Mouse (Mus musculus): ENCODE results near the gene P2rx4. TPM values are rescaled to one million over a fixed set of nuclear protein-coding genes. Genes with fewer than 3 reads are reported as not detected.

P2rx4 gene
- polyA plus RNA-seq, 1 experiment from 2014 or later, result 31.3 TPM

DNA sequence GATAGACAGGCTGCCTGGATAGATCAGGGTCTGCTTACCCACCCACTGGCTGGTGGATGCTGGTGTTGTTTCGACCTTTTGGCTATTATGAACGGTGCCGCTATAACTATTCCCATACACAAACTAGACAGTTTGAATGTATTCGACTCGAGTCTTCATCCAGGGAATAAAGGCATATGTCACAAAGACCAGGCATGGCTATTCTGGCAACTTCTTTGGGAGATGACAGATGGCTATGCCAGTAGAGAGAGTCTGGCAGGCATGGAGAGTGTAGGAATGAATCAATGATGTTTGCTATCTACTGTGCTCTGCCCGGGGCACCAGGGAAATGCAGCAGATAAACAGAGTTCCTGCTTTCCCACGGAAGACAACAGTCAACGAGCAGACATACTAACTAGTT is 27.5 kb upstream of the P2rx4 start:
- 49% methylated on average over 8 of the region's 8 CpGs for WGBS (ENCODE audit: insufficient replicate concordance)
- ATAC-seq (ENCODE audit: low read depth), result no peak
- no peak overlapping the region for H3K9ac ChIP-seq (ENCODE audit: low read depth, low read length)
- H3K9me3 ChIP-seq (replicated peaks; ENCODE audit: control insufficient read depth, low read length), result no peaks in the 10 kb centered on the region
- no peaks in the 10 kb centered on the region for H3K27me3 ChIP-seq (ENCODE audit: control insufficient read depth, insufficient read depth, low read depth, low read length)
- H3K4me3 ChIP-seq (ENCODE audit: low read depth, low read length), result no peak overlapping the region
- H3K36me3 ChIP-seq (ENCODE audit: control insufficient read depth, insufficient read depth), result no peaks in the 10 kb centered on the region
- H3K4me2 ChIP-seq (ENCODE audit: low read depth, low read length), result no peak overlapping the region
- H3K4me1 ChIP-seq (ENCODE audit: control insufficient read depth, low read depth, low read length), result no peaks in the 10 kb centered on the region; the same call in 1 of the 2 replicates
- H3K27ac ChIP-seq (ENCODE audit: low read length), result no peak overlapping the region

DNA sequence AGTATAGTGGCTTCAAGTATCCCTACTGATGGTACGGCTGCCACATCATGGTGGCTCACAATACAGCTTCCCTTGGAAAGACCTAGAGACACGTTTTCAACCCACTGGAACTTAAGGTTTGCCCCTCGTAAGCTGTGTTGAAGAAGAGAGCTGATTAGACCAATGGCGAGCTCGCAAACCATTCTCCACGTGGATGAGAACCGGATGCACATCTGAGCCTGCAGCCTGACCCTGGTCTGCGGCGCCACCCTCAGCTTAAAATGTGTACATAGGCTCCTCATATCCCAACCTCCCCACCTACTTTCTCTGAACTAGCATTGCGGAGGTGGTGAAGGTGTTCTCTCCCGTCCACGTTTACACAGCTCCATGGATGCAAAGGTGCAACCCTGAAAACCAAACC is 26.1 kb upstream of the P2rx4 start:
- H3K9ac ChIP-seq (ENCODE audit: low read depth, low read length), result no peak overlapping the region
- H3K4me2 ChIP-seq (ENCODE audit: low read depth, low read length), result no peak overlapping the region
- no peaks in the 10 kb centered on the region for H3K27me3 ChIP-seq (ENCODE audit: control insufficient read depth, insufficient read depth, low read depth, low read length)
- H3K36me3 ChIP-seq (ENCODE audit: control insufficient read depth, insufficient read depth), result no peaks in the 10 kb centered on the region
- no peaks in the 10 kb centered on the region for H3K9me3 ChIP-seq (replicated peaks; ENCODE audit: control insufficient read depth, low read length)
- H3K4me3 ChIP-seq (ENCODE audit: low read depth, low read length), result no peak overlapping the region
- WGBS (ENCODE audit: insufficient replicate concordance), result 71% methylated on average over 12 of the region's 12 CpGs
- H3K4me1 ChIP-seq (ENCODE audit: control insufficient read depth, low read depth, low read length), result no peaks in the 10 kb centered on the region; the same call in 1 of the 2 replicates
- no peak for ATAC-seq (ENCODE audit: low read depth)
- no peak overlapping the region for H3K27ac ChIP-seq (ENCODE audit: low read length)

DNA sequence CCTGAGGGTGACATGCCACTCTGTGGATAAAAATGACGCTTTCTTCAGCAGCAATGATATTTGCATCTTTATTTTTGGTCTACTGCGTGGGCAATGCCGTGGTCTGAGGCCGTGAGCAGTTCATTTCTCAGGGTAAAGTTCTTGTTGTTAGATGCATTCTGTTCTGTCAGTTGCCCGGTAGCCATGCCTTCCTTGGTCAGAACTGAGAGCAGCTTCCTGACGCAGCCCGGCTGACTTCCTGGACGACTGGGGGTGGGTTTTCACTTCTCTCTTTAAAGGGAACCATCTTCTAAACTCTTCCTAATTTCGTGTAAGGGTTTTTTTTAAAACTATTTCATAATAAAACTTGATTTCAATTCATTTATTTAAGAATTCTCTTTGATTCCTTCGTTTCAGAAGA is 23.4 kb upstream of the P2rx4 start:
- Histone ChIP-seq H3K27me3 (ENCODE audit: control insufficient read depth, insufficient read depth, low read depth, low read length) (no peaks in the 10 kb centered on the region), H3K4me1 (ENCODE audit: control insufficient read depth, low read depth, low read length) (no peaks in the 10 kb centered on the region; the same call in 1 of the 2 replicates), H3K9me3 (replicated peaks; ENCODE audit: control insufficient read depth, low read length) (no peaks in the 10 kb centered on the region), H3K9ac (ENCODE audit: low read depth, low read length) (no peak overlapping the region), H3K4me2 (ENCODE audit: low read depth, low read length) (no peak overlapping the region), H3K27ac (ENCODE audit: low read length) (no peak overlapping the region), H3K36me3 (ENCODE audit: control insufficient read depth, insufficient read depth) (no peaks in the 10 kb centered on the region), H3K4me3 (ENCODE audit: low read depth, low read length) (no peak overlapping the region)
- 26% methylated on average over 10 of the region's 10 CpGs for WGBS (ENCODE audit: insufficient replicate concordance)
- ATAC-seq (ENCODE audit: low read depth), result no peak

DNA sequence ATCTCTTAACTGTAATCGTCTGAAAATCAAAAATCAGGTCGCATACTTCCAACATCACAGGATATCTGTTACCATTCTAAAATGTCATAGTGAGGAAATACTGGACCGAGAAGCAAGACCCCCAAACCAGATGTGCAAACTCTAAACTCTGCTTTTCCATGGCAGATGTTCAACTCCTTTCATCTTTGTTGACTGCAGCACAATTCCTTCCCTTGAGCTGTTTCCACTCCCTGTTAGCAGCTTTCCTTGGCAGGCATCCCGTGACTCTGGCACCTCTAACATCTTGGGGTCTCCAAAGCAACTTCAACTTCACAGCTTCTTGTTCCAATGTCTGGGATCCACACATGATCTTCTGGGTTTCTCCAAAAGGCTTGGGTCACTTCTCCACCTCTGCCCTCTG is 20.0 kb upstream of the P2rx4 start:
- Histone ChIP-seq H3K9ac (ENCODE audit: low read depth, low read length) (no peak overlapping the region), H3K9me3 (replicated peaks; ENCODE audit: control insufficient read depth, low read length) (no peaks in the 10 kb centered on the region), H3K4me1 (ENCODE audit: control insufficient read depth, low read depth, low read length) (no peaks in the 10 kb centered on the region), H3K27ac (ENCODE audit: low read length) (no peak overlapping the region), H3K27me3 (ENCODE audit: control insufficient read depth, insufficient read depth, low read depth, low read length) (no peaks in the 10 kb centered on the region), H3K36me3 (ENCODE audit: control insufficient read depth, insufficient read depth) (no peaks in the 10 kb centered on the region), H3K4me3 (ENCODE audit: low read depth, low read length) (no peak overlapping the region), H3K4me2 (ENCODE audit: low read depth, low read length) (no peak overlapping the region)
- no peak for ATAC-seq (ENCODE audit: low read depth)
- WGBS (ENCODE audit: insufficient replicate concordance), result 74% methylated on average over 4 of the region's 4 CpGs

DNA sequence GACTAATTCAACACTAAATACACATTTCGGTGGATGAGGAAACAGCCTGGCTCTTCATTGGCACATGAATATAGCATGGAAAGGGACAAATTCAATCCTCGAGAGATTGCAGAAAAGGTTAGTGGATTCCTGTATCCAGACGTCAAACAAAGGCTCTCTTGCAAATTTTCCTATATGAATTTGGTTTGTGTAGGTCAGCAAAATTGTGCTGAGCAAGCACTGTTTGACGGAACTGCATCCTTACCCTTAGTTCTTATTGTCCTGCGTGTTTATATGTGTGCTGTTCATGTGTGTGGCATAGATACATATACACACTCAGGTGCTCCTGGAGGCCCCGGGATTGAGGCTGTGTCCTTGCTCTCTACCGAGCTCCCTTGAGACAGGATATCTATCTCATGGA is 18.2 kb upstream of the P2rx4 start:
- ATAC-seq (ENCODE audit: low read depth), result no peak
- no peaks in the 10 kb centered on the region for H3K36me3 ChIP-seq (ENCODE audit: control insufficient read depth, insufficient read depth)
- H3K4me1 ChIP-seq (ENCODE audit: control insufficient read depth, low read depth, low read length), result no peaks in the 10 kb centered on the region
- no peaks in the 10 kb centered on the region for H3K27me3 ChIP-seq (ENCODE audit: control insufficient read depth, insufficient read depth, low read depth, low read length)
- no peak overlapping the region for H3K27ac ChIP-seq (ENCODE audit: low read length)
- no peak overlapping the region for H3K4me2 ChIP-seq (ENCODE audit: low read depth, low read length)
- H3K9ac ChIP-seq (ENCODE audit: low read depth, low read length), result no peak overlapping the region
- H3K4me3 ChIP-seq (ENCODE audit: low read depth, low read length), result no peak overlapping the region
- WGBS (ENCODE audit: insufficient replicate concordance), result 75% methylated on average over 7 of the region's 7 CpGs
- H3K9me3 ChIP-seq (replicated peaks; ENCODE audit: control insufficient read depth, low read length), result no peaks in the 10 kb centered on the region

DNA sequence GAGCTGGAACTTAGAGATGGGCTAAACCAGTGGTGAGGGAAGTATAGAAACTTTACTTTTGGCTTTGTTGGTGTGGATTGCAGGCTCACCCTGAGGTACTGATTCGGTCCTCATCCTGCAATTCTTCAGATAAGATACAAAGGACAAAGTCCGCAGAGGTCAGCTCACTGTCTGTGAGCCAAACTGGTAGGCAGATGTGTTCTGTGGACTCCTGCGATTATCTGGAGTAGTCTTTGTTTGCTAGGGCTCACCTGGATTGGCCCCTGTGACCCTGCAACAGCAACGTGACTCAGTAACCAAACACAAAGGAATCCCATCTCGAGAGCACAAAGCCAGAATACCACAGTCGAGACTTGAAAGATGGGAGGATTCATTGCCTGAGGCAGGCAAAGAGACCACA is 16.9 kb upstream of the P2rx4 start:
- 56% methylated on average over 6 of the region's 6 CpGs for WGBS (ENCODE audit: insufficient replicate concordance)
- peak; percentile 73 for ATAC-seq (ENCODE audit: low read depth)
- H3K9ac ChIP-seq (ENCODE audit: low read depth, low read length), result no peak overlapping the region

DNA sequence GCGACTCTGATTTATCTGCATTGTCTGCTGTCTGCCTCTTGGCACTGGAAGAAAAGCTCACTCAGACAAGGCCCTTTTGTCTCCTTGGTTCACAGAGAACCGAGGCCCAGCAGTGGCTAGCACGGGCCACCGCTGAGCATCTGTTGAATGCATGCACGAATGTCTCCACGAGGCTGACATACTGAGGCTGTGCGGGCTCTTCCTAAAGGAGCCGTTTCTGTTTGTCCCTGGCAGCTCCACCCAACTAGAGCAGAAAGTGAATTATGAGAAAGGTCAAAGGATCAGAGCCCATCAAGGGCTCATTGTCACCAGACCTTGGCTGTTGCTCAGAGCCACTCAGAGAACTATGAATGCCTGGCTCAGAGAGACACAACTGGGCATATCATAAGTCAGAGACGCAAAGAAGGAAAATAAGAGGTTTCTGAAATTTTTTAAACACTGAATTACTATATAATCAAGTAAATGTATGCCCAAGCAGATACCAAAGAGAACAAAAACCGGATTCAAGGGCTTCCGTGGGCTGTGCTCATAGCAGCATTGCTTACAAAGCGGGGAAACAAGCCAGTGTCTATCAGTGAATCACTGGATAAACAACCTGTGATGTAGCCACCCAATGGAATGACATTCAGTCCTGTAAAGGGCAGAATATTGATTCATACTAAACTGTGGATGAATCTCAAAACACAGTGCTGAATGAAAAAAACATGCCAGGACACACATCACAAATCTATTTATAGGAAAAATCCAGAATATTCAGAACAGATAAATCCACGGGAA is 13.7 kb upstream of the P2rx4 start:
- no peak overlapping the region for H3K9ac ChIP-seq (ENCODE audit: low read depth, low read length)
- H3K4me2 ChIP-seq (ENCODE audit: low read depth, low read length), result no peak overlapping the region
- H3K27me3 ChIP-seq (ENCODE audit: control insufficient read depth, insufficient read depth, low read depth, low read length), result no peaks in the 10 kb centered on the region

More for the DNA sequence above, 16.9 kb upstream of the P2rx4 start:
- H3K4me1 ChIP-seq (ENCODE audit: control insufficient read depth, low read depth, low read length), result no peaks in the 10 kb centered on the region
- H3K4me3 ChIP-seq (ENCODE audit: low read depth, low read length), result no peak overlapping the region
- H3K4me2 ChIP-seq (ENCODE audit: low read depth, low read length), result no peak overlapping the region
- no peaks in the 10 kb centered on the region for H3K27me3 ChIP-seq (ENCODE audit: control insufficient read depth, insufficient read depth, low read depth, low read length)
- no peaks in the 10 kb centered on the region for H3K9me3 ChIP-seq (replicated peaks; ENCODE audit: control insufficient read depth, low read length)
- no peak overlapping the region for H3K27ac ChIP-seq (ENCODE audit: low read length)
- H3K36me3 ChIP-seq (ENCODE audit: control insufficient read depth, insufficient read depth), result no peaks in the 10 kb centered on the region

DNA sequence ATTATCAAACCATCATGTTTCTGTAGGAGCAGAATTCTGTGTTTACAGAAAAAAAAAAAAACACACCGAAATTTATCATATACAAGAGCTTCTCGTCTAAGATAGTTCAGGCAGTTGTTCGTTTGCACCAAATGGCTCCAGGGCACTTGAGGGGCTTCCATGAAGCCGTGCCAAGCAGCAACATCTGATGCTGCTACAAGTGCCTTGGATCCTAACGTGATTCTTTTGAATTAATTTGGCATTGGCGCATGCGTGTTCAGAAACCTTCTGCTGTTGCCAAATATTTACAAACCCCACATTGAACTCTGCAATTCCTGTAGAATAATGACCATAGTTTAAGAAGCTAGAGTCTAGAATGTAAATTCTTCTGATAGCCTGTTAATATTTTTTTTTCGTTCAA is 11.8 kb upstream of the P2rx4 start:
- H3K4me1 ChIP-seq (ENCODE audit: control insufficient read depth, low read depth, low read length), result peaks cover 31% of the 10 kb centered on the region
- H3K9ac ChIP-seq (ENCODE audit: low read depth, low read length), result no peak overlapping the region
- no peak for ATAC-seq (ENCODE audit: low read depth)
- H3K27ac ChIP-seq (ENCODE audit: low read length), result no peak overlapping the region
- no peak overlapping the region for H3K4me2 ChIP-seq (ENCODE audit: low read depth, low read length)
- H3K27me3 ChIP-seq (ENCODE audit: control insufficient read depth, insufficient read depth, low read depth, low read length), result no peaks in the 10 kb centered on the region
- H3K36me3 ChIP-seq (ENCODE audit: control insufficient read depth, insufficient read depth), result no peaks in the 10 kb centered on the region
- no peak overlapping the region for H3K4me3 ChIP-seq (ENCODE audit: low read depth, low read length)
- 74% methylated on average over 8 of the region's 8 CpGs for WGBS (ENCODE audit: insufficient replicate concordance)
- no peaks in the 10 kb centered on the region for H3K9me3 ChIP-seq (replicated peaks; ENCODE audit: control insufficient read depth, low read length)

More for the DNA sequence above, 13.7 kb upstream of the P2rx4 start:
- ATAC-seq (ENCODE audit: low read depth), result no peak
- 59% methylated on average over 13 of the region's 13 CpGs for WGBS (ENCODE audit: insufficient replicate concordance)
- Histone ChIP-seq H3K27ac (ENCODE audit: low read length) (no peak overlapping the region), H3K36me3 (ENCODE audit: control insufficient read depth, insufficient read depth) (no peaks in the 10 kb centered on the region), H3K4me1 (ENCODE audit: control insufficient read depth, low read depth, low read length) (peaks cover 12% of the 10 kb centered on the region), H3K9me3 (replicated peaks; ENCODE audit: control insufficient read depth, low read length) (no peaks in the 10 kb centered on the region), H3K4me3 (ENCODE audit: low read depth, low read length) (no peak overlapping the region)

DNA sequence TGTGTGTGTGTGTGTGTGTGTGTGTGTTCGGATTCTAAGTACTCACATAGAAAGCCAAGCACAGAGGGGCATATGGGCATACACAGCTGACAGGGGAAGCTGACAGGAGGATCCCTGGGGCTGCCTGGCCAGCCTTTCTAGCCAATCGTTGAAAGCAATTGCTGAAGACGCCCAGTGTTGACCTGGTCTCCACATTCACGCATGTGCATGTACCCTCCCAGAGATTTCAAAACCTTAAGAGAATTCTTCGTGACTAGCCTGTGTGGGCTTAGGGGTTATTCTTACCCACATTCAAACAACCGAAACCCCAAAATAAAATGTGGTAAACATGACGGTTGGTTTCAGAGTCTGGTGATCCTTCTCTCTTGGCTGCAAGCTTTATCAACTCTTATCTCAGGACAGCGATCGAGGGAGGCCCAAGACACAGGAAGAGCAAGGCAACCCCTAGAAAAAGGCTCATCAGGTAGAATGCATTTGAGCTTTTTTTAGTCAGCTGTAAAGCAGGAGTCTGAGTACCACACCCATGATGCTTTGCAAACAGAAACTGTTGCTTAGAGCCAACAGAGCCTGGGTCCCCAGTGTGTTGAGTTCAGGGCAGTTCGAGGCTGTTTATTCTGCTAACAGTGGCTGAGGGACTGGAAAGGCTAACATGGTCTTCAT is 9.2 kb upstream of the P2rx4 start:
- Histone ChIP-seq H3K4me3 (ENCODE audit: low read depth, low read length) (no peak overlapping the region), H3K9me3 (replicated peaks; ENCODE audit: control insufficient read depth, low read length) (no peaks in the 10 kb centered on the region), H3K36me3 (ENCODE audit: control insufficient read depth, insufficient read depth) (no peaks in the 10 kb centered on the region), H3K27me3 (ENCODE audit: control insufficient read depth, insufficient read depth, low read depth, low read length) (no peaks in the 10 kb centered on the region), H3K27ac (ENCODE audit: low read length) (peak overlapping the region; percentile 8; the same call in 1 of the 2 replicates), H3K4me1 (ENCODE audit: control insufficient read depth, low read depth, low read length) (peaks cover 40% of the 10 kb centered on the region), H3K4me2 (ENCODE audit: low read depth, low read length) (peak overlapping the region; percentile 41), H3K9ac (ENCODE audit: low read depth, low read length) (no peak overlapping the region)
- 25% methylated on average over 10 of the region's 10 CpGs for WGBS (ENCODE audit: insufficient replicate concordance)
- ATAC-seq (ENCODE audit: low read depth), result peak; percentile 28; the same call in 1 of the 2 replicates

Data from liver, embryonic 16.5 days (tissue).